Mouse (Mus musculus): ENCODE results near the gene Tspan5. TPM values are rescaled to one million over a fixed set of nuclear protein-coding genes. Genes with fewer than 3 reads are reported as not detected.

The Tspan5 gene
- total and polyA plus RNA-seq, 2 experiments: 0.48 to 0.65 TPM

DNA sequence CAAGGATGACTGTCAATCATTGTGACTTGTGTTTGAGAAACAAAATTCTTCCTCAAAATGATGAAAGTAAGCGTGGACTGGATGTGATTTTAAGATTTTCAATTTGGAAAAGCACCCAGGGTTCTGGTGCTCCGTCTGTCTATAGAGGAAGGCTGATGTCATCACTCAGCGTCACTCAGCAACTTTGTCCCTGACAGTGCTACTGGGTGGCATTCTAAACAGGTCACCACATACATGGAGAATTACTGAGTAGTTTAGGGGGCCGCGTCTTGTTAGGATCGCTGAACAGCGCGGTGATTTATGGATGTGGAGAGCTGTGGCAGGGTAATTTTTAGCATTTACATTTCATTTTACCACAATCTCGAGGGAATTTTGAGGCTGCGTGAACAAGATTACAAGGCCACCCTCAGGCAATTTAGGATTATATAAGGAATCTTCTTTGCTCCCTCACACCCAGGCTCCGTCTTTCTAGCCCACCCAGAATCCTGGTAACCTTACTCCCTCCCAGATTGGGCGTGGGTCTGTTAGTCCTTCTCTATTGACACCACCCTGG, 26.6 kb downstream of the Tspan5 start:
- DNase-seq (ENCODE audit: extremely low read depth, low read depth, low spot score): no peak
- Histone ChIP-seq H3K27ac (replicated peaks; ENCODE audit: insufficient read depth, low read depth, low read length) (no peak overlapping the region), H3K4me3 (ENCODE audit: insufficient read depth, low read depth, low read length) (no peak overlapping the region), H3K27me3 (ENCODE audit: control insufficient read depth, insufficient read depth, low read length) (no peaks in the 10 kb centered on the region), H3K9ac (ENCODE audit: low read depth, low read length) (no peak overlapping the region), H3K4me1 (ENCODE audit: control insufficient read depth, insufficient read depth, low read length) (no peaks in the 10 kb centered on the region), H3K36me3 (ENCODE audit: control insufficient read depth, insufficient read depth, low read length) (no peaks in the 10 kb centered on the region), H3K79me2 (ENCODE audit: control insufficient read depth, insufficient read depth, low read length) (no peaks in the 10 kb centered on the region)
- TF ChIP-seq POLR2A (IDR thresholded peaks at IDR 0.05; ENCODE audit: extremely low read depth, insufficient read depth, low read length): no peak
- TF ChIP-seq CTCF (IDR thresholded peaks at IDR 0.05; ENCODE audit: low read depth, low read length): no peak
- WGBS: 89% methylated on average over 12 of the region's 12 CpGs

DNA sequence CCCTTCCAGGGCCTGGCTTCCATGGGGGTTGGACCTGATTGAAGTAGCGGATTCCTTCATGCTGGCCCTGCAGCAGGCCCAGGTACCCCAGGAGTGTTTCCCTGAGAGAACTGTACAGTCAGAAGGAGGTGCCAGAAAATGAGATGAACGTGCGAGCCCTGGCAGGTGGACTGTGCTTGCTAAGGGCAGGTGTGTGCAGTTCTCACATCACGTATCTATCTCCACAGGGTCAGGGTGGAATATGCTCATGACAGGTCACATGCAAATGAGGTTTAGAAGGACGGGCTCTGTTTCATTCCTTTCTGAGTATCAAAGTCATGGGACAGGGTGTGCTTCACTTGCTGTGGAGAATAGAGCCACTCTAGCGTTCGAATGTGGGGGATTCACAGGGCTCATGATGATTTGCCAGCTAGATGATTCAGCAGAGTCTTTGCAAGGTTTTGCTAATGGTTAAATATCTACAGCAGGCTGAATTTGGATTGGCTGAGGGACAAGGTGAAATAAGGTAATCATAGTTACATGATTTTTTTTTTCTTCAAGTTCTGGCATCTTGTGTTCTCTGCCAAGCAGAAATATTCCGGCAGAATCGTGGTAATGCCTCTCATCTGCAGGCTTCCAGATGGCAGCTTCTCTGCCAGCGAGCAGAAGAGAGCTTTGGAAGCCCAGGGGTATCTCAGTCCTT, 28.8 kb downstream of the Tspan5 start:
- Histone ChIP-seq H3K79me2 (ENCODE audit: control insufficient read depth, insufficient read depth, low read length) (no peaks in the 10 kb centered on the region), H3K4me3 (ENCODE audit: insufficient read depth, low read depth, low read length) (no peak overlapping the region), H3K27me3 (ENCODE audit: control insufficient read depth, insufficient read depth, low read length) (no peaks in the 10 kb centered on the region), H3K27ac (replicated peaks; ENCODE audit: insufficient read depth, low read depth, low read length) (no peak overlapping the region), H3K36me3 (ENCODE audit: control insufficient read depth, insufficient read depth, low read length) (no peaks in the 10 kb centered on the region), H3K4me1 (ENCODE audit: control insufficient read depth, insufficient read depth, low read length) (no peaks in the 10 kb centered on the region), H3K9ac (ENCODE audit: low read depth, low read length) (no peak overlapping the region)
- DNase-seq (ENCODE audit: extremely low read depth, low read depth, low spot score): no peak
- TF ChIP-seq POLR2A (IDR thresholded peaks at IDR 0.05; ENCODE audit: extremely low read depth, insufficient read depth, low read length): no peak
- TF ChIP-seq CTCF (IDR thresholded peaks at IDR 0.05; ENCODE audit: low read depth, low read length): no peak
- WGBS: 89% methylated on average over 10 of the region's 10 CpGs

DNA sequence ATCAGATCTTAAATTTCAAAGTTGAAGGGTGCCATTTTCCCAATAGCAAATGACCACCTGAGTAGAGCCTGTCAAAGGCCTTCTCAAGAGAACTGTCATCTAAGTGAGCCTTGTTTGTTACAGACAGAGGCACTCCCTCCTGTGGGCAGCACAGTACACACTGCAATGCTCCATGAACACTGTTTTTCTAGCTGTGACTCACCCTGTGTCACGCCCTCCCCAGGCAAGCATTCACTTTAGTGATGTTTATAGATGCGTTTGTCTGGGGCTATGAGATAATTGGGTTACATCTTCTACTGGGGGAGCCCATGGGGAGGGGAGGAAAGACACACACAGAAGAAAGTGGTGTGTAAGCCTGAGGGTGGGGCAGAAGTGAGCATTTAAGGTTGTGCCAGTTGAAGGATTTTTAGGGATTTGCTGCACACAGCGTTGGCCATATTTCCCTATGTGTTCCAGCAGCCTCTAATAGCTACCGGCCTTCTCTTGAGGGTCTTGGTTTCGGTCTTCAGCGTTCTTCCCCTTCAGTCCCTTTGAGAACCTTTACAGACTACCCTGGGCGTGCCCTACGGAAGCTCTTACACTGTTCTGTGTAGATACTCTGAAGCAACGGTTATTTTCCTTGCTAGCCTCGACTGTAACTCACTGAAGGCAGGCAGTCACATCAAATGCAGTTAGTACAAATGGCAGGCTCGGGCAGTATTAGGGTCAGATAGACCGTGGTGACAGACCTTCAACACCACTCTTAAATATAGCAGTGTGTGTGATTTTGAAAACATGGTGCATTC, 29.7 kb downstream of the Tspan5 start:
- no peak overlapping the region for H3K4me3 ChIP-seq (ENCODE audit: insufficient read depth, low read depth, low read length)
- H3K36me3 ChIP-seq (ENCODE audit: control insufficient read depth, insufficient read depth, low read length): no peaks in the 10 kb centered on the region
- WGBS: 88% methylated on average over 12 of the region's 12 CpGs
- H3K4me1 ChIP-seq (ENCODE audit: control insufficient read depth, insufficient read depth, low read length): no peaks in the 10 kb centered on the region
- H3K79me2 ChIP-seq (ENCODE audit: control insufficient read depth, insufficient read depth, low read length): no peaks in the 10 kb centered on the region
- no peak overlapping the region for H3K9ac ChIP-seq (ENCODE audit: low read depth, low read length)
- no peaks in the 10 kb centered on the region for H3K27me3 ChIP-seq (ENCODE audit: control insufficient read depth, insufficient read depth, low read length)
- no peak overlapping the region for H3K27ac ChIP-seq (replicated peaks; ENCODE audit: insufficient read depth, low read depth, low read length)
- DNase-seq (ENCODE audit: extremely low read depth, low read depth, low spot score): no peak
- no peak for TF ChIP-seq CTCF (IDR thresholded peaks at IDR 0.05; ENCODE audit: low read depth, low read length)
- no peak for TF ChIP-seq POLR2A (IDR thresholded peaks at IDR 0.05; ENCODE audit: extremely low read depth, insufficient read depth, low read length)

DNA sequence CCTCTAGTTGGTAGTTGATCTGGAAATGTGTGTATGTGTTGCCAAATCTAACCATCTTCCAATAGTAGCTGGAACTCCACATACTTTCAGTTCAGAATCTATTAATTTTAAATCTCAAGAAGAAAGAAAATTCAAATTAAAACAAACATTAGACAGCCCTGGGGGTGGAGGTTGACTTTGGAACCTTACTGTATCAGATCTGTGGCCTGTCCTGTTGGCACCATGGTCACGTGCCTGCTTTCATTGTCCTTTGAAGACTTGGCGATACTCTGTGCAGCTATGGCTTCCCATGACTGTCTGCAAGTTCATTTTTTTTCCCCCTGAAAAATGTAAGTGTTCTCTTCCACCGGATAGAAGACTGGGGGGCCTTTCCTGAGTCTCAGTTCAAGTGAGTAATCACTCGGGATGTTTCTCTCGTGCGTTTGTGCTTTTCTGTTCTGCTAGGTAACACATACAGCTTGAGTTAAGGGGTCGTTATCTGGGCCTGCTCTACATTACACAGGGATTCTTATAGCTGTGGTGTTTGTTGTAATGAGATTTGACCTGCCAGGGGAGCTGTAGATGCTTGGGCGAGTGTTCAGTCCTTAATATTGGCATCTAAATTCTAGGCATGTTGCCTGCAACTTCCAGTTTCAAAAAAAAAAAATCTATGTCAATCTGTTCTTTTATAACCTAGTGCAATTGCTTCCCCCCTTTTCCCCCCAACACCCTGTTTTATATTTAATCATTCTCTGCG, 32.0 kb downstream of the Tspan5 start:
- no peaks in the 10 kb centered on the region for H3K36me3 ChIP-seq (ENCODE audit: control insufficient read depth, insufficient read depth, low read length)
- no peaks in the 10 kb centered on the region for H3K27me3 ChIP-seq (ENCODE audit: control insufficient read depth, insufficient read depth, low read length)
- H3K79me2 ChIP-seq (ENCODE audit: control insufficient read depth, insufficient read depth, low read length): no peaks in the 10 kb centered on the region
- no peak for DNase-seq (ENCODE audit: extremely low read depth, low read depth, low spot score)
- H3K4me1 ChIP-seq (ENCODE audit: control insufficient read depth, insufficient read depth, low read length): no peaks in the 10 kb centered on the region
- H3K9ac ChIP-seq (ENCODE audit: low read depth, low read length): no peak overlapping the region
- TF ChIP-seq POLR2A (IDR thresholded peaks at IDR 0.05; ENCODE audit: extremely low read depth, insufficient read depth, low read length) (no peak), CTCF (IDR thresholded peaks at IDR 0.05; ENCODE audit: low read depth, low read length) (no peak)
- 75% methylated on average over 9 of the region's 9 CpGs for WGBS
- no peak overlapping the region for H3K27ac ChIP-seq (replicated peaks; ENCODE audit: insufficient read depth, low read depth, low read length)
- no peak overlapping the region for H3K4me3 ChIP-seq (ENCODE audit: insufficient read depth, low read depth, low read length)

DNA sequence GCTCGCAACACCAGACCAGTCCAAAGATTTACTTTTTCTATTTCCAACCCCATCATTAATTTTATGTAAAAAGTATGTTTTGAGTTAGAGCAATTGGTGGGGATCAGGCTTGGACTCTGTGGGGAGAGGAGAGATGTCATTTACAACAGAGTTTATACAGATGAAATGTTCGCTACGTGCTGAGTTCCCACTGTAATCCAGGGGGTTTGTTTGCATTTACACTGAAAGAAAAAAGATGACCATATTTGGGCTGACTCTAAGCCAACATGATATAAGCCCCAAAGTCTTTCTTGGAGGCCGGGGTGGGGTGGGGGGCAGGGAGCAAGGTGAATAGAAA, 32.6 kb downstream of the Tspan5 start:
- 91% methylated on average over 4 of the region's 4 CpGs for WGBS

More for the DNA sequence above, 32.6 kb downstream of the Tspan5 start:
- DNase-seq (ENCODE audit: extremely low read depth, low read depth, low spot score): no peak
- Histone ChIP-seq H3K4me3 (ENCODE audit: insufficient read depth, low read depth, low read length) (no peak overlapping the region), H3K36me3 (ENCODE audit: control insufficient read depth, insufficient read depth, low read length) (no peaks in the 10 kb centered on the region), H3K27ac (replicated peaks; ENCODE audit: insufficient read depth, low read depth, low read length) (no peak overlapping the region), H3K79me2 (ENCODE audit: control insufficient read depth, insufficient read depth, low read length) (no peaks in the 10 kb centered on the region), H3K4me1 (ENCODE audit: control insufficient read depth, insufficient read depth, low read length) (no peaks in the 10 kb centered on the region), H3K9ac (ENCODE audit: low read depth, low read length) (no peak overlapping the region), H3K27me3 (ENCODE audit: control insufficient read depth, insufficient read depth, low read length) (no peaks in the 10 kb centered on the region)
- TF ChIP-seq CTCF (IDR thresholded peaks at IDR 0.05; ENCODE audit: low read depth, low read length) (no peak), POLR2A (IDR thresholded peaks at IDR 0.05; ENCODE audit: extremely low read depth, insufficient read depth, low read length) (no peak)

Data from liver, adult 2 months (tissue).